Mouse (Mus musculus): ENCODE data around the gene Rxylt1.

Rxylt1 gene

DNA sequence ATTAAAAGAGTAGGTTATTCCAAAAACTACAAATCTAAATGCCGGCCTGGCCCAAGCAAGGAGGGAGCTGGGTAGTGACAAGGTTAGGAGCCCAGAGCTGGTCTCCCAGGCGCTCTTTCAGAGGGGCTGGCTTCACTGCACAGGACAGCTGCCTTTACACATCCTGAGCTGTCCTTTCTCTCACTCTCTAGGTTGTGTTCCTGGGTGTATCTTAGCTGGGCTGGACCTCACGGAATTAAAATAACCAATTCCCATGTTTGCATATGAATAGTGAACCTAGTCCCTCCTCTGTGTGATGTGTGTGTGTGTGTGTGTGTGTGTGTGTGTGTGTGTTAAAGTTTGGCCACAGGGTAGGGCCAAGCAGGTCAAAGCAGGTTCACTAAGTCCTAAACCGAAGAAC lies 52.2 kb downstream of the Rxylt1 start:
- DNase-seq (ENCODE audit: low read depth, low spot score), result no peak

DNA sequence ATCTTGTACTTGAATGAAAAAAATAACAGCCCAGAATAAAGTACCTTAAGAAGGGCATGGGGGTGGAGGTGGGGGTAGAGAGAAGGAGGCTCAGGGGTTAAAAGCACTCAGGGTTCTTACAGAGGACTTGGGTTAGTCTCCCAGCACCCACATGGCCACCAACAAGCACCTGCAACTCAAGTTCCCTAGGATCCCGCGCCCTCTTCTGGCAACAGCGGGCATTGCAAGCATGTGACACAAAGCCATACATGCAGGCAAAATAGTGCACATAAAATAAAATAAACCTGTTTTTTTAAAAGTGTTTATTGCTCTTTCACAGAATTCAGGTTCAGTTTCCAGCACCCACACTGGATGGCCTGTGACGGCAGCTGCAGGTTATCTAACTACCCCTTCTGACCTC lies 56.8 kb downstream of the Rxylt1 start:
- DNase-seq (ENCODE audit: low read depth, low spot score), result peak; percentile 45

DNA sequence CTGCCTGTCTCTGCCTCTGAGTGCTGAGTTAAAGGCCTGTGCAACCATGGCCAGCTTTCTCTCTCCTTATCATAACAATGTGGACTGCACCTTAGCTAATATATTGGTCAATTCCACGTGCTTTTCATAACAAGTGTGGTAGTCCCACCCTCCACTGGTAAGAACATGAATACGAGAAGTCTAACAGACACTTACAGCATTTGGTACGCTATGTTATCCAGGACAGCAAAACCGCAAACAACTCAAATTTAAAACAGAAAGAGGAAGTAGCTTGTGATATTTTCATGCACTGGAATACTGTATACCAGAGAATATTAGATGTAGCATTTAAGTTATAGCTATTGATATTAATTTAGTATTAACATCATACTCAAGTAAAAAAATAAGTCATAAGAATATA lies 57.6 kb downstream of the Rxylt1 start:
- peak; percentile 14 for DNase-seq (ENCODE audit: low read depth, low spot score)

DNA sequence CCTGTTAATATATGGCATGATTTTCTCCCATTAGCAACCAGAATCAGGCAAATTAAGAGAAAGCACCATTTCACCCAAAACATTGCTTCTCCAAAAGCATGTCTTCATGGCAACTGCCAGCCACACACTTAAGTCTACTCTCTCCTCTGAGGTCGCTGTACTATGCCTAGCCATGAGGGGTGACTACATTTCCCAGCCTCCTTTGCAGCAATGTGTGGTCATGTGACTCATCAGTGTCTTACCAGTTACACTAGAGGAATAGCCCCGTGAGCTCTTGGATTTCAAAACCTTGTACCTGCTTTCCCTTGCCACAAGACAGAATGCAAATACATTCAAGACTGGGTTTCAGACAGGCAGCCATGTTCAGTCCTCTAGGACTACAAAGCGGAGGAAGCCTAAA lies 58.6 kb downstream of the Rxylt1 start:
- peak; percentile 16 for DNase-seq (ENCODE audit: low read depth, low spot score)

DNA sequence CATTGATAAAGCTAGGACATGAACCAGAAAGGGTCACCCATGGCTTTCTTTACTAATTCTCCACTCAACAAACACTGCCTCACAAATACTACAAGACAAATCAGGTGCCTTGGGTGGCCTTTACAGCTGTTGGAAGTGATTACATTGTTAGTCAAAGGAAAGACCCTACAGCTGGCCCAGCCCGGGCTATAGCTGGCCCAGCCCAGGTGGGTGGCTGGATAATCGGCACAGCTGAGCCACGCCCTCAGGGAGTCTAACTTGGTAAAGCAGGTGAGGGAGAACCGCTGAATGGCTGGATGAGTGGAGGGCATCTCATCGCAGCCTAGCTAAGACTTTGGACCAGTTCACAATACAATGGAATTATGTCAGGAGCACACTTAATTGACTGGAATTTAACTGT lies 63.9 kb downstream of the Rxylt1 start:
- DNase-seq (ENCODE audit: low read depth, low spot score), result no peak

DNA sequence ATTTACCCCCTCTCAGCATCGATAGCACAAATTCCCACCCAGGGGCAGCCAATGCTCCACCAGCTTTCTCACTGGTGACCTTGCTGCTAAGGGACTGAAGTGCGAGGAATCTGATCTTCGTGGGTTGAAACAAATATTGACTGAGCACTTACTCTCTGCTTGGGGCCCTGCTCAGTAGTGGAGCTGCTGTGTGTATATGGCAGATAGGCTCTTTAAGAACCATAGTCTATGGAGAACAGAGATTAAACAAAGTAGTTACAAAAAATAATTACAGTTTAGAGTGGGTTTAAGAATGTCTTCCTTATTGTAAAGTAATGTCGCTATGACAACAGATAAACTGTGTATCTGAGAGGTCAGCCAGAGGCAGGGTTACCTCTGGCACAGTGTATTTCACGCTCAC lies 66.8 kb downstream of the Rxylt1 start:
- DNase-seq (ENCODE audit: low read depth, low spot score), result no peak

DNA sequence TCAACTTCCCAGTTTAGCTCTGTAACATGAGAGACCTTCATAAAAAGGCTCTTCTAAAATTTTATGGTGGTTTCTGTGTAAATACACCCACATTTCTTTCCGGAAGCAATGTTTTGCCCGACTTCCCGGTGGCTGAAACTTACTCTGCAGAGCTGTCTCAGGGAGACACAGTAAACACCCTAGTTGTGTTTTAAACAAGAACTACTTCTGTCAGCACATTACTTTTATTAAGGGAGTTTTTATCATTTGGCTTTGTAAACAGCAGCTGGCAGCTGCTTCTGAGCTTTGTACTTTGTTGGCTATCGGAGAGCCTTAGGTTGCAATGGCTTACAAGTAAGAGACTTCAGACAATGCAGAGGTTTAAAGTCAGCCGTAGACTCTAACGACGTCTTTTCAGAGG lies 67.4 kb downstream of the Rxylt1 start:
- DNase-seq (ENCODE audit: low read depth, low spot score), result no peak
